ENCODE assay signal across 10 mouse cellular contexts in genomic region chr1:162075831-162076230, GRCm38 (mm10).
A peak's percentile ranks its signal among the peaks of the same experiment; 100 is the strongest.
DNase-seq lines count a peak whose midpoint lies in the region; ATAC-seq lines count a peak whose summit lies in the region.
"Had no signal": no experiment of that assay in that cellular context is flagged by ENCODE, and none has a peak within 500 bp of the region (broad histone marks: within the 10 kb centered on the region; RNA-seq: fewer than 3 reads in every experiment).

No protein-coding gene starts in this region.

- H3K9me3 ChIP-seq in hindbrain, embryonic 12.5 days (replicated peaks) = no peaks in the 10 kb centered on the region
- no peaks in the 10 kb centered on the region for H3K9me3 ChIP-seq in hindbrain, embryonic 16.5 days (ENCODE audit: control insufficient read depth, low read length)
- no peaks in the 10 kb centered on the region for H3K9me3 ChIP-seq in embryonic facial prominence, embryonic 11.5 days (replicated peaks; ENCODE audit: control insufficient read depth, low read length)
- no peaks in the 10 kb centered on the region for H3K9me3 ChIP-seq in midbrain, embryonic 13.5 days

- no peak overlapping the region for H3K4me2 ChIP-seq in hindbrain, embryonic 12.5 days (replicated peaks)
- no peak overlapping the region for H3K4me2 ChIP-seq in hindbrain, embryonic 16.5 days (ENCODE audit: low read length)
- no peak overlapping the region for H3K4me2 ChIP-seq in embryonic facial prominence, embryonic 11.5 days (ENCODE audit: low read depth, low read length)
- no peak overlapping the region for H3K4me2 ChIP-seq in midbrain, embryonic 13.5 days (replicated peaks)

- ATAC-seq in hindbrain, embryonic 12.5 days (ENCODE audit: low FRiP score) = no peak
- ATAC-seq in hindbrain, embryonic 16.5 days = no peak
- ATAC-seq in embryonic facial prominence, embryonic 11.5 days (replicated peaks; ENCODE audit: insufficient number of reproducible peaks, low FRiP score, low TSS enrichment, low read depth) = no peak
- ATAC-seq in midbrain, embryonic 13.5 days = 0 out of 2 replicates have a peak, but pooled peaks have one; percentile 37

- H3K27ac ChIP-seq in hindbrain, embryonic 12.5 days = peak overlapping the region; percentile 60
- H3K27ac ChIP-seq in hindbrain, embryonic 16.5 days (ENCODE audit: low read depth, low read length) = no peak overlapping the region
- H3K27ac ChIP-seq in embryonic facial prominence, embryonic 11.5 days (replicated peaks; ENCODE audit: low read depth, low read length) = peak overlapping the region; percentile 89
- no peak overlapping the region for H3K27ac ChIP-seq in midbrain, embryonic 13.5 days

- DNase-seq in NIH3T3 (ENCODE audit: low read depth) = peak; percentile 86
- peak; percentile 39 for DNase-seq in embryonic facial prominence, embryonic 11.5 days (ENCODE audit: low spot score)
- no peak for DNase-seq in spleen, postnatal 4 days (ENCODE audit: low spot score in 2 of 2)
- no peak for DNase-seq in frontal cortex, postnatal 14 days (ENCODE audit: low spot score in 2 of 2)
- DNase-seq: heart, postnatal 14 days; kidney, postnatal 36 days; right cerebral cortex, postnatal 14 days had no signal

- no peak overlapping the region for H3K9ac ChIP-seq in hindbrain, embryonic 12.5 days
- H3K9ac ChIP-seq in hindbrain, embryonic 16.5 days (ENCODE audit: low read depth, low read length) = no peak overlapping the region
- H3K9ac ChIP-seq in embryonic facial prominence, embryonic 11.5 days (replicated peaks; ENCODE audit: low read length) = peak overlapping the region; percentile 30
- H3K9ac ChIP-seq in midbrain, embryonic 13.5 days (replicated peaks) = no peak overlapping the region

- H3K4me3 ChIP-seq in hindbrain, embryonic 12.5 days = no peak overlapping the region
- H3K4me3 ChIP-seq in hindbrain, embryonic 16.5 days (ENCODE audit: low read length) = no peak overlapping the region
- H3K4me3 ChIP-seq in embryonic facial prominence, embryonic 11.5 days (ENCODE audit: low read depth, low read length) = no peak overlapping the region
- no peak overlapping the region for H3K4me3 ChIP-seq in midbrain, embryonic 13.5 days (replicated peaks)

- no peaks in the 10 kb centered on the region for H3K27me3 ChIP-seq in hindbrain, embryonic 12.5 days
- no peaks in the 10 kb centered on the region for H3K27me3 ChIP-seq in hindbrain, embryonic 16.5 days (replicated peaks; ENCODE audit: control insufficient read depth, insufficient read depth, low read length)
- H3K27me3 ChIP-seq in embryonic facial prominence, embryonic 11.5 days (ENCODE audit: control insufficient read depth, insufficient read depth, low read length) = no peaks in the 10 kb centered on the region
- H3K27me3 ChIP-seq in midbrain, embryonic 13.5 days = no peaks in the 10 kb centered on the region

- peaks cover 9% of the 10 kb centered on the region for H3K4me1 ChIP-seq in hindbrain, embryonic 12.5 days
- no peaks in the 10 kb centered on the region for H3K4me1 ChIP-seq in hindbrain, embryonic 16.5 days (ENCODE audit: control insufficient read depth, insufficient read depth, low read depth, low read length)
- H3K4me1 ChIP-seq in embryonic facial prominence, embryonic 11.5 days (ENCODE audit: control insufficient read depth, insufficient read depth, low read length) = no peaks in the 10 kb centered on the region
- H3K4me1 ChIP-seq in midbrain, embryonic 13.5 days (replicated peaks) = 0 out of 2 replicates have a peak, but pooled peaks cover 6% of the 10 kb centered on the region

- WGBS in hindbrain, embryonic 12.5 days = 71% methylated on average over 10 of the region's 10 CpGs
- 60% methylated on average over 10 of the region's 10 CpGs for WGBS in hindbrain, embryonic 16.5 days
- WGBS in embryonic facial prominence, embryonic 11.5 days = 66% methylated on average over 10 of the region's 10 CpGs
- WGBS in midbrain, embryonic 13.5 days = 71% methylated on average over 10 of the region's 10 CpGs

- no peaks in the 10 kb centered on the region for H3K36me3 ChIP-seq in hindbrain, embryonic 12.5 days
- H3K36me3 ChIP-seq in hindbrain, embryonic 16.5 days (ENCODE audit: control insufficient read depth, insufficient read depth, low read length) = no peaks in the 10 kb centered on the region
- no peaks in the 10 kb centered on the region for H3K36me3 ChIP-seq in embryonic facial prominence, embryonic 11.5 days (replicated peaks; ENCODE audit: control insufficient read depth, insufficient read depth, low read depth, low read length)
- no peaks in the 10 kb centered on the region for H3K36me3 ChIP-seq in midbrain, embryonic 13.5 days

Comparison
In these comparisons a context has a peak if more than half of its experiments do, and no peak if none do; other contexts are left out.
1. H3K27ac ChIP-seq: peak in hindbrain, embryonic 12.5 days (single experiment) and embryonic facial prominence, embryonic 11.5 days (single experiment); none in hindbrain, embryonic 16.5 days (single experiment) and midbrain, embryonic 13.5 days (single experiment).
2. DNase-seq: peak in NIH3T3 (single experiment) and embryonic facial prominence, embryonic 11.5 days (single experiment); none in spleen, postnatal 4 days (0 of 2) and frontal cortex, postnatal 14 days (0 of 2).